Mouse (Mus musculus): Measurements from ENCODE around the gene Vps13d.

The Vps13d gene

GRCm38 (mm10) chr4:145147006-145147961, 47.5 kb downstream of the Vps13d start:
- no peak for DNase-seq

GRCm38 (mm10) chr4:145143533-145143932, 51.3 kb downstream of the Vps13d start:
- DNase-seq = no peak

DNA sequence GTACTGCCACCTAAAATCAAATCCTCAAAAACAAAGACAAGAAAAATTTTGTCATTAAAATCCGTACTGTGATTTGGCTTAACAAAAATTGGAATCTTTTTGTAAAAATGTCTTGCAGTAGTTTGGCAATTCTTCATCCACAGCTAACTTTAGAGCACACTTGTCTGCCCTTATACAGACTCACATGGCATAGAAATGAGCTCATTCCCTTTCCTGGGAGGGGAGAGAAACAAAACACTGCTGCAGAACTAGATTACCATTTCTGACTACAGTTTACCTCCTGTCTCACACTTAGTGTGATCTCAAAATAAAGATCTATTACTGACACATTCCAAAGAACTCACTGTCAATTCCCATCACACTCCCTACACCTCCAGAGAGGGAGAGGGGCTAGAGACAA, 58.1 kb downstream of the Vps13d start:
- DNase-seq = no peak

- DNase-seq = no peak
Observed at GRCm38 (mm10) chr4:145135473-145135872, 59.3 kb downstream of the Vps13d start.

DNA sequence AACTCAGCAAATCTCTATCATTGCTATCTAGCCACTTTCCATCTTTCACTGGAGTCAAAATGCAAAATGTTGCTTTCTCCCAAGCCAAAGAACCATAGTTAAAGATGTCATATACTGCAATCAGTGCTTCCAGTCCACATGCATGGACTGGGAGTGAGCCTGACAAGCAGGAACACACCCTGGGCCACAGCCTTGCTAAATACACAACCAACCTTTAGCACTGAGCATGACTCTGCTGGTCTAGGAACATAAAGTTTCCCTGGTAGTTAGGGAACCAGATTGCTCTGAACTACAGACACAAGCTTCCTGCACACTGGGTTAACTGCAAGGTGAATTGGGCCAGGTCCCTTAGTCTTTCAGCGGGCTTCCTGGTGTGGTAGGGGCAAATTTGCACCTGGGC, 64.0 kb downstream of the Vps13d start:
- DNase-seq = no peak

GRCm38 (mm10) chr4:145129956-145130548, 64.8 kb downstream of the Vps13d start:
- DNase-seq = no peak

- DNase-seq = no peak
Observed at GRCm38 (mm10) chr4:145125463-145126220, 69.2 kb downstream of the Vps13d start.

DNA sequence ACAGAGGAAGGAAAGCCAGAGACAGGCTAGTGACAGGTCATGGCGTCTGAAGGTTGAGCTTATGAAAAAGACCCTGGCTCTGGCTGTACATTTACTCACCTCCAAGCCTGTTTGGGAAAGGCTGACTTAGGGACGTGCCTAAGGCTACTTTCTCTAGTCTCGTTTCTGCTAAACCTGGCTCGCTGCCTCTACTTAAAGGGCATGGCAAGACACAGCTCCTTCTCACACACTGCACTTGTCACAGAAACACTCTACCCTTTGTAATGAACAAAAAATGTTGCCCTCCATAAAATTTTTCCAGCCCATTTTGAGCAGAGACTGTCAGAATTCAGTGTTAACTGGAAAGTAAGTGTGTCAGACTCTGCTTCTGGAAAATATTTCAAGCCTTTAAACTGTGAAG, 70.4 kb downstream of the Vps13d start:
- DNase-seq = no peak

DNA sequence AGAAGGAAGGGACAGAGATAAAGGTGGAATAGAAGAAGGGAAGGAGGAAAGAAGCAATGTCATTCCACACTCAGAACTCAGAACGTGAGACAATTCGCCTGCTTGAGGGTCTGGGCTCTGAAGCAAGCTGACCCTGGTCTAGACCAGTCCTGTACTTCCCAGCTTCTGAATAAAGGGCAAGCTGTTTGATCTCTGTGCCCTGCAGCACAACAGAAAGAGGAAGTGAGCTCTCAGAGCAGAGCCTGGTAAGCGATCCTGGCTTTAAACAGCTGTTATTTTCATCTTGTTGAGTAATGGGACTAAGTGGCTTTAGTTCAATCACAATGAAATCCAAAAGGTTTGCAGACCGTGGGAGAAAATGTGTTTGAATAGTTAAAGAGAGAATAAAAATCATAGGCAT, 83.2 kb downstream of the Vps13d start:
- DNase-seq = peak; percentile 1

- no peak for DNase-seq
Observed at GRCm38 (mm10) chr4:145110736-145111135, 84.1 kb downstream of the Vps13d start.

DNA sequence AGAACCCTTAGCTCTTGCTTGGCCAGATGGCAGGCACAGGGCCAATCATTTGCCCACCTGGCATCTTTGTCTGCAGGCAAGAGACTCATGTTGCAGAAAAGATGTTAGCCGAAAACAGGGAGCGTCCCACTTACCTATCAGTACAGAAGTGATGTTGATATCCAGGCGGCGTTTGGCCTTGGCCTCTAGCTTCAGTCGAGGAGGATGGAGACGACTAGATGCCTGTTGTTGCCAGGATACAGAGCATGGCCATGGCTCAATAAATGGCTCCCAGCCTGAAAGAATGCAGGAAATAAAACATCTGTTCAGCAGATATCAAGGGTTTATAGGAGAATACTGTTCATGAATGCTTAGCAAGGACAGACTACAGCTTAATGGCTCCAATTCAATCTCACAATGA, 88.0 kb downstream of the Vps13d start:
- no peak for DNase-seq

DNA sequence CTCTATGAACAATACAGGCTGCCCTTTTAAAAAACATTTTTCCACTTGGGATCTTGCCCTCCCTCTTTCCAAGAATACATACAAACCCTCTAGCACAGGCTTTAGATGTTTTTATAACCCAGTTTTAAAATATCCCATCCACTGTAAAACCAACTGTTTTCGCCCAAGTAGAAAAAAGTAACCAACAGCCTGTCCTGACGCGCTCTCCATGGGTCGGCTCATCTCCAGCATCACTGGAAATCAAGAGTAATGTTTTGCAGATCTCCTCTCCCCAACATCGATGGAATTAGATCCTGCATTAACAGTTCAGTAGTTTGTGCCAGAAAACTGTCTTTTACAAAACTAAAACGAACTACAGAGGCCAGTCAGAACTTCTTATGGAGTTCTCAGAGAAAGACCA, 89.5 kb downstream of the Vps13d start:
- DNase-seq = no peak

- DNase-seq = no peak
Observed at GRCm38 (mm10) chr4:145104917-145105316, 89.9 kb downstream of the Vps13d start.

DNA sequence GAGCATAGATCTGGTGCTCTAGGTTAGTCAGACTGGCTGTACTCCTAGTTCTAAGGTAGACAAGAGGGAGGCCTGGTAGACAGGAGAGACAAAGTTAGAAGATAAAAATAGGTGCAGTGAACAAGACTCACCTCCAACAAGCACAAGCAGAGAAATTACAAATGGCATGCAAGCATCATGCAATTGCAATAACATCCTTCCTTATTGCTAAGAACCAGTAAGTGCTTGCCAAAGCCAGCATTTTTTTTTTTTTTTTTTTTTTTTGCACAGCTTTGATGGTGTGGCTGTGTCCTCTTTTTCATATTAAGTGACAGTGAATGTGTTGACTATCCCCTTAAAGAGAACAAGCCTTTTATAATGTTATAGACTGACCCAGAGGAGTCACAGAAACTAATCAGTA, 91.2 kb downstream of the Vps13d start:
- no peak for DNase-seq

DNA sequence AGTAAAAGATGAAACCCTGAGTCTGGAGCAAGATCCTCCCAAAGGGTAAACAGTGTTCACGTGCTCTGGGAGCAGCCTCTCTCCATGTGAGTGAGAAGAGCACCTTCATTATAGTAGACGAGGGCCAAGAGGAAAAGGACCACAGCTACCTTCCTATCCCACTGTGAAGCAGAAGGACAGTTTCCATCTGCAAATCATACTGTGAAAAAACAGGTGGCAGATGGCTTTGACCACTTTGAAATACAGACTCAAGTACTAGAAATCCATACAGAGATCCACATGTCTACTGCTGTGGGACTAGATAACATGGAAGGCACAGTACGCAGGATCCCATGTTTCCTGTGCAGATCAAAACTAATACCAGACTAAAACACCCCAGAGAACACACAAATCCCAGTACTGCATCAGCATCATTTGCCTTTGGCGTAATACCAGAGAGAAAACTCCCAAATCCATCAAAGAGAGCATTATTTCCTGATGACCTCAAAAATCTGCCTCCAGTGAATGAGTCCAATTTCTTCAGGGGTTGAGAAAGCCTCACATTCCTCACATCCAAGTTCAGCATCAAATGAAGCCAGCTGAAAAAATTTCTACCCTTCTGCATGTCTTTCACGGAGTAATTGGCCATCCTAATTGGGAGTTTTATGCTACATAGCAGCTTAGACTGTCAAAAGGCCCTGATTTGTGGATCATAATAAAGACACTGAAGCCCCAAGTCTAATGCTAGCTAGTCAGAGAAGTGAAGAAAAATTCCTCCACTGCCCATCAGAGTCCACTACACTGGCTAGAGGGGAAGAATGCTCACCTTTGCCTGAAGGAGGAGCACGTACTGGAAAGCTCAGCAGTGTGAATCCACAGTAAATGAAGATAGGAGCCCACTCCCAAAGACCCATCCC, 92.7 kb downstream of the Vps13d start:
- no peak for DNase-seq

- no peak for DNase-seq
Observed at GRCm38 (mm10) chr4:145099853-145100252, 95.0 kb downstream of the Vps13d start.

GRCm38 (mm10) chr4:145099344-145099743, 95.5 kb downstream of the Vps13d start:
- DNase-seq = no peak

GRCm38 (mm10) chr4:145097974-145098373, 96.8 kb downstream of the Vps13d start:
- DNase-seq = no peak

DNA sequence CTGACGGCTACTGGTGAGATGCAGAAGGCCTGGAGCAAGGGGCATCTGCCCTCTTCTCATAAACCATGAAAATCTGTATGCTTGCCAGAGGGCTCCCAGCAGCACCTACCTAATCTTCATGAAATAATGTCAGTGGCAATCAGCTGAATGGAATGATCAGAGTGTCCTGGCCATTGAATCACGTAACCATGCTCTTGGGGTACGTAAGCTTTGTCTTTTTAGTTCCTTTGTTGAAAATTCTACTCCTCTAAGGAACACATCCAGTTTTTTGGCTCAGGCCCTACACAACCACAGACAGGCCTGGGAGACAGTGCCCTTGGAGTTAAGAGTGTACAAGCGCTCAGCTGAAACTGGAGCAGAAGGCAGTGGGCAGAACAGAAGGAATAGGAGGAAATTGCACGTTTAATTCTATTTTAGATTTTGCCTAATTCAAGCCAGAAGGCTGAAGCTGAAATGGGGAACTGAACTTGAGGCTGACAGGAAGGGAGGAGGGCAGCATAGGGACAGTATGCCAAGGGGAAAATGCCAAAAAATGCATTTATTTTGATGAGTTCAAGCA, 98.2 kb downstream of the Vps13d start:
- no peak for DNase-seq

DNA sequence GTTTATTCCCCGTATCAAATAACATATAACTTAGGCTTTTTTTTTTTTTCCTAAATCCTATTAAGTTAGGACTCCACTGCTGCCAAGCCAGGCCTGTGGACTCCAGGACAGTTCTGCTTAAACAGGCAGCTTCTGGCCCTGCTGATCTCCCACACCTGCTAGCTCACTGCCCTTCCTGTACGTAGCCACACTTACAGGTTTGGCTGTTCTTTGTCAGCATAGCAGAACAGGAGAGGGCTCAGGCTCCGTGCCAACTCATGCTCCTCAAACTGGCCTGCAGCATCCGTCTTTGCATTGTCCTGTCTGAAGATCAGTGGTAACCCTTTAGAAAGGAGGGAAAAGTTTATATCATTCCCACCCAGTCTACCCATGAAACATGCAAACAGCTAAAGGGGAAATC, 108.3 kb downstream of the Vps13d start:
- no peak for DNase-seq

DNA sequence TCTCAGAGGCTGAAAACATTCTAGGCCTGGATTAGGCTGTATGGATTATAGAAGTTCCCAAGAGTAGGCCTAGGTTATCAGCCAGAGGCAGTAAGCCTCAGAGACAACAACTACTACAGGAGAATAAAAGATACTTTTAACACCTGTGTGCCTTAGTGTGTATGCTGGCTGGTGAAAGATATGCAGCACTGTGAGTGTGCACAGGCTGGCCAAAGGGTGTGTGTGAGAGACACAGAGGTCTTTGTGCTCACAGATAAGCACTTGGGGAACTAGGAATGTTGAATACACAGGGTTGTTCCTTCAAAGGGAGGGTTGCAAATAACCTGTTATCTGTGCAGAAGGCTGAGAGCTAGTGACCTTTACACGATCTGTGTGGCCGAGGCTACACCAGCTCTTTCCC, 115.5 kb downstream of the Vps13d start:
- no peak for DNase-seq

GRCm38 (mm10) chr4:145074276-145074675, 120.5 kb downstream of the Vps13d start:
- DNase-seq = no peak
